Mouse (Mus musculus) embryonic facial prominence, embryonic 10.5 days (tissue): ENCODE measurements around the gene Hdc. TPM values are rescaled to one million over a fixed set of nuclear protein-coding genes. Genes with fewer than 3 reads are reported as not detected.
A peak's percentile ranks its signal among the peaks of the same experiment; 100 is the strongest.
"Not testable (repeated sequence)": the region's sequence is repeated elsewhere in the genome, so short reads cannot be mapped to it uniquely, and the experiment has no call there.

Experiments used
- DNase-seq: peaks from one replicate; pipeline ENCODE4 v3.0.0-alpha.2; 2017; ENCODE audit warnings: low spot score
- H3K27ac ChIP-seq: fragments of 300-500 bp; sonication (generic); replicated peaks from 2 replicates; pipeline ENCODE4 v1.5.1; 2016; ENCODE audit warnings: mild to moderate bottlenecking
- H3K27me3 ChIP-seq: fragments of 300-500 bp; sonication (generic); replicated peaks from 2 replicates; pipeline ENCODE4 v1.6.1; 2016; ENCODE audit warnings: low read depth, mild to moderate bottlenecking; ENCODE audit not compliant: poor library complexity, severe bottlenecking
- H3K36me3 ChIP-seq: fragments of 300-500 bp; sonication (generic); replicated peaks from 2 replicates; pipeline ENCODE4 v1.6.1; 2016; ENCODE audit warnings: mild to moderate bottlenecking, moderate library complexity
- H3K4me1 ChIP-seq: fragments of 300-500 bp; sonication (generic); 2 replicates; pipeline ENCODE4 v1.6.1; 2016
- H3K4me3 ChIP-seq: fragments of 300-500 bp; sonication (generic); 2 replicates; pipeline ENCODE4 v1.5.1; 2016; ENCODE audit warnings: mild to moderate bottlenecking, moderate library complexity
- H3K9me3 ChIP-seq: fragments of 300-500 bp; sonication (generic); 2 replicates; pipeline ENCODE4 v1.6.1; 2016; ENCODE audit warnings: mild to moderate bottlenecking
- WGBS: fragments of 180-500 bp; shearing (Covaris S2); methylation state at CpG from one replicate; pipeline ENCODE4 v1.1.7; 2016; 5-methylcytosine and 5-hydroxymethylcytosine counted together
- polyA plus RNA-seq: library from polyadenylated mRNA; unstranded; fragments of >200 nt; fragmentation: Nextera tagmentation; extraction: Ambion mirVana; gene quantifications from 2 replicates; pipeline ENCODE4 v1.2.1, GENCODE M21; 2016

The Hdc gene
- polyA plus RNA-seq, 1 experiment from 2014 or later: 0.95 TPM

DNA sequence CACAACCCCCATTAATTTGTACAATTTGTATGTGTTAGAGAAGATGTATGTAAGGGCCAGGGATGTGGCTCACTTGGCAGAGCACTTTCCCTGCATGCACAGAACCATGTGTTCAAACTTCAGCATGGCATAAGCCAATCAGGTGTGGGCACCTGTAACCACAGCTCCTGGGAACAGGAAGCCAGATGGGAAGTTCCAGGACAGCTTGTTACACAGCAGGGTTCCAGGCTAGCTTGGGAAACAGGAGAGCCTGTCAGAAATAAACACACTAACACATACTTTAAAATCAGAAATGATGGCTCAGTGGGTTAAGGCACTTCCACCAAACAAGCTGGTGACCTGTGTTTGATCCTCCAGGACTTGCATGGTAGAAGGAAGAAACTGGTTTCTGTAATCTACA lies 4.0 kb upstream of the Hdc start:
- Histone ChIP-seq H3K4me3 (no peak overlapping the region), H3K4me1 (peaks cover 9% of the 10 kb centered on the region; the same call in 1 of the 2 replicates), H3K27ac (no peak overlapping the region), H3K9me3 (no peaks in the 10 kb centered on the region), H3K27me3 (no peaks in the 10 kb centered on the region), H3K36me3 (peaks cover 18% of the 10 kb centered on the region)
- DNase-seq: no peak

DNA sequence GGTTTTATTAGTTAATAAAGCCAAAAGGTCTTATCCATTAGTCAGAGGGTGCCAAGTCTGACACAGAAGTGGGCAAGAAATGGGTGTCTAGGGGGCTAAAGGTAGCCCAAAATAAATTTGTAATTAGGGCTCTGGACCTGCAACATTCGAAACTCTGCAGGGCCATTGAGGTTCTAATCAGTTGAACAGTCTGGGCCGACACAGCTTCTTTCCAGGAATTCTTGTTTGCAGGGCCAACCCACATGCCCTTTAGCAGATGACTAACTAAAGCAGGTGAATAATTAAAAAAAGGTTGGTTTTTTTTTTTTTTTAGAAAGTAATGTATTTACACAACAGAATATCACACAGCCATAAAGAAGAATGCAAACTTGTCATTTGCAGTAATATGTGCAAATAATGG lies 3.4 kb upstream of the Hdc start:
- 0 out of 2 replicates have a peak, but pooled peaks cover 5% of the 10 kb centered on the region for H3K4me1 ChIP-seq
- H3K27me3 ChIP-seq: no peaks in the 10 kb centered on the region
- H3K27ac ChIP-seq: no peak overlapping the region
- no peak for DNase-seq
- H3K9me3 ChIP-seq: no peaks in the 10 kb centered on the region
- H3K36me3 ChIP-seq: peaks cover 12% of the 10 kb centered on the region
- H3K4me3 ChIP-seq: no peak overlapping the region
- WGBS: 83% methylated on average over 2 of the region's 2 CpGs

DNA sequence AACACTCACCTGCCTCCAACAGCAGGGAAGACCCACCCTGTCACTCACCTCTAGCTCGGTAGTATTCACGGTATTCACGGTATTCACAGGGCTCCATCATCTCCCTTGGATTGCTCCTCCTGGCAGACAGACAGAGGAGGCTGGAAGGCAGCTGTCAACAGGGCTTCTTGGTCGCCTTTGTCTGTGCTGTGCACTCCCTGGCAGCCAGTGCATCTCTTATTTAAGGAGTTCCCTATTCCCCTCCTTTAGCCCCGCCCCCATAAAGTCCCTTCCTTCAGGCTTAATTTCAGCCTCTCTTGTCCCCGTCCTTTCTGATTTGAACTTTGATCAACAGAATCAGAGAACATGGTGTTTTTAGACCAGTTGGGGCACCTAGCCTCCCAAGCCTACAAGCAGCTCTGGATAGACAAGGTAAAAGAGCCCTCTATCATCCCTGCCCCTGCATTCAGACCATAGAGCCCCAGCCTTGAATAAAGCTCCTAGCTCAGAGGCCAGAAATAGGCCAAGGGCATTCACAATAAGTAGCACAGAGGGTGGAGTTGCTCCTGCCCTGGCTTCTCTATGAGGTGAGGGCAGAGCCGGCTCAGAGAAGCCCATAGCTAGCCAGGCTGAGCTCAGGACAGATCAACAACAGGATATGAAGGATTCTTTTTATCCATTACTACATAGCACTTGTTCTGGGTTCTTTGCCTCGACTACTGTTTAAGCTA lies 474 bp downstream of the Hdc start:
- Histone ChIP-seq H3K27me3 (no peaks in the 10 kb centered on the region), H3K4me1 (0 out of 2 replicates have a peak, but pooled peaks cover 5% of the 10 kb centered on the region), H3K27ac (no peak overlapping the region), H3K4me3 (no peak overlapping the region), H3K36me3 (no peaks in the 10 kb centered on the region), H3K9me3 (no peaks in the 10 kb centered on the region)
- 27% methylated on average over 8 of the region's 8 CpGs for WGBS
- DNase-seq: no peak

DNA sequence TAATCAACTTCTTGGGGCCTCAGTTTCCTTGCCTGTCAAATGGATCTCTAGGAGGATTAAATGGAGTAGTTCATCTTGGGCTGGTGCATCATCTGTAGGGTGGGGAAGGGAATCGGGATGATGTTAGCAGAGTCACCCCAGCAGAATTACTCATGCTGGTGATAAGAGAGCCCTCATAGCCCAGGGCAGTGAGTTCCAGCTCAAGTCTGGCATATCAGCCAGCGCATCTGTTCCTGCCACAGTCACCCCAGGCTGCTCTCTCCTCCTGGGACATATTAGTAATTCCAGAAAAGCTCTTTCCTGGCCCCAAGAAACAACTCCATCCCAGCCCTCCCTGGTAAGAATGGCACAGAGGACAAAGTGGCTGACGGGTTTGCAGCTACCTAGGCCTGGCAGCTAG lies 3.7 kb downstream of the Hdc start:
- 94% methylated on average over 3 of the region's 3 CpGs for WGBS
- Histone ChIP-seq H3K27ac (no peak overlapping the region), H3K4me3 (no peak overlapping the region), H3K27me3 (no peaks in the 10 kb centered on the region), H3K4me1 (0 out of 2 replicates have a peak, but pooled peaks cover 5% of the 10 kb centered on the region), H3K9me3 (no peaks in the 10 kb centered on the region), H3K36me3 (no peaks in the 10 kb centered on the region)
- DNase-seq: no peak

DNA sequence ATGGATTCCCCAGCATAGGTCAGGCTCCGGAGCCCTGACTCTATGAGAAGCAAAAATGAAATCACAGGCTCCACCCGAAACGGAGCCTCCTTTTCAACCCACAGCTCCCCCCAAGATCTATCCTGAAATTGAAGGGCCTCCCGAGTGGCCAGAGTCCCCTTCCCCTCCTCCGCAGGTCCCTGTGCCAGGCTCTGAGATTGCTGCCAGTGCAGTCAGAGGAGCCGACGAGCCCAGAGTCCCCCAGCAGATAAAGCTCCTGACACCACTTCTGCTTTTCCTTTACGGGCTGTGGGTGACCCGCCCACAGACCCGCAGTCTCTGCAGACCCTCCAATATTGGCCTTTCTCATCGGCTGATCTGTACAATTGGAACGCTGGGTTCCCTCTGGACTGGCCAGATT lies 9.5 kb downstream of the Hdc start:
- not testable (repeated sequence) for H3K9me3 ChIP-seq, H3K4me3 ChIP-seq, H3K36me3 ChIP-seq, H3K27me3 ChIP-seq, H3K4me1 ChIP-seq, H3K27ac ChIP-seq, DNase-seq
- 81% methylated on average over 12 of the region's 12 CpGs for WGBS

DNA sequence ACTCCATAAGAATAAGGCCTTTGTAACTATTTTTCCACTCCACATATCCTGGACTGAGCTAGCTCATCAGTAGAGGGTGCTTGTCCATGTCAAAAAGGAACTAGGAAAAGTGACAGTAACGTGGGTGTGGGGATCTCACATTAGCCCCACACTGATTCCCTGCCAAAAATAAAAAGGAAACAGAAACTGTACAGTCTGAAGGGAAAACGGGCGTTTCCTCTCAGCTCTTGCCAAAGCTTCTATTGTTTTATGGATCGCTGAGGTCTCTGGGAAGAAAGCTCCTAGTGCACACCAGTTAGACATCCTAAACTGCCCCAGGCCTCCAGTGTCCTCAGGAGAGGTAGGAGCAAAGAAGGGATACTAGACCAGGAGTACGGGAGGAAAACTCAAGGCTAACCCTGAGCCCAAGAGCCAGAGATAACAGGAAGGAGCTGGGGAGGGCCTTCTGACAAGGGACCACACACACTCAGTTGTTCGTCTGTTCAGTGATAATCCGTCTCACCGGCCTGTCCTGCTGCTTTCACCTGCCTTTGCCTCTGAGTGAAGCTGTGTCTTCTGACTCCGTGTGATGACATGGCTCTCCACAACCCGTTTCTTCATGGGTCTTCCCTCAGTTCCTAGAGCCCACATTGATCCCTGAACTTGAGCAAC lies 11.4 kb downstream of the Hdc start:
- Histone ChIP-seq H3K4me1 (no peaks in the 10 kb centered on the region), H3K36me3 (no peaks in the 10 kb centered on the region), H3K4me3 (no peak overlapping the region), H3K27me3 (no peaks in the 10 kb centered on the region), H3K27ac (no peak overlapping the region), H3K9me3 (no peaks in the 10 kb centered on the region)
- DNase-seq: no peak
- WGBS: 66% methylated on average over 10 of the region's 10 CpGs

DNA sequence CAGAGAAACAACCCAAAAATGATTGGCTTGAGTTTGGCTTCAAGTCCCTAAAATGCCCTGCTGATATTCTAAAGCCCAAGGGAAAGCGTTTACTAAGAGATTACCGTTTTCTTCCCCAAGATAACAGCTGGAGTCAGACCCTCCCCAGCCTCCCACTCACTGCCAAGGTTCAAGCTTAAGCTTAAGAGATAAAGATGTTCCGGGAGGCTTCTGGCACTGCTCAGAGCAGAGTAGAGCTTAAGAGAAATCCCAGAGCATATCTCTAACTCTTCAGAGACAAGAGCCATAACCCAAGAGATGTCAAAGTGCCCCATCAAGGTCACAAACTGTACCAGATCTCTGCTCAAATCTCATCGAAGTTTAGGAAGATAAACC lies 12.4 kb downstream of the Hdc start:
- Histone ChIP-seq H3K36me3 (no peaks in the 10 kb centered on the region), H3K9me3 (no peaks in the 10 kb centered on the region), H3K27me3 (no peaks in the 10 kb centered on the region; the same call in 1 of the 2 replicates), H3K4me3 (no peak overlapping the region), H3K4me1 (no peaks in the 10 kb centered on the region), H3K27ac (no peak overlapping the region)
- DNase-seq: no peak
- 76% methylated on average over 4 of the region's 4 CpGs for WGBS

DNA sequence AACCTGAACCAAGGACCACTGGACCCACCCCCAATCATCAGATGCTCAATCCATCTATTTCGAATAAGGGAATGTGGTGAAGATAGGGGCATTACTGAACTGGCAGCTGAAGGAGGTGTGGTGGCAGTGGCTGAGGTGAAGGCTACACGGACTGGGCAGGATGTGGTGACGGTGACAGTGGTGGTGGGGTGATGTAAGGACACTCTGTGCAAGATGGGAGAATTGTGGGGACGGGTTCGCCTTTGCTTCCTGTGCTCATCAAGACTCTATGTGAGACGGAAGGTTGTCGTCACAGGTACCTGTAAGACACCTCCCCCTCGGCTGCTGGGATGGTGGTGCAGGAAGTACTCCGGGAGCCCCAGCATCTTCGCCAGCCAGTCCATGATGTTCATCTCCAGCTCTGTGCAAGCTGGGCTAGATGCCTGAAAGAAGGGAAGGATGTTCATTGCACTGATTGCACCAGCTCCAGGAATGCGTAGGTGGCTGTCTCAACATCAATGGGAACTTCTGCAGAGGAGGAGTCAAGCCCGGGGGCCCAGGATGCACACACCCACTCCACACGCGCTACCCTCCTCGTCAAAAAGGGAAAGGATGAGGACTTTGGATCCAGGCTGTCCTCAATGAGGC lies 12.9 kb downstream of the Hdc start:
- H3K4me1 ChIP-seq: no peaks in the 10 kb centered on the region
- H3K27me3 ChIP-seq: no peaks in the 10 kb centered on the region; the same call in 1 of the 2 replicates
- no peak overlapping the region for H3K4me3 ChIP-seq
- H3K9me3 ChIP-seq: no peaks in the 10 kb centered on the region
- no peaks in the 10 kb centered on the region for H3K36me3 ChIP-seq
- H3K27ac ChIP-seq: no peak overlapping the region
- WGBS: 86% methylated on average over 15 of the region's 15 CpGs
- no peak for DNase-seq

DNA sequence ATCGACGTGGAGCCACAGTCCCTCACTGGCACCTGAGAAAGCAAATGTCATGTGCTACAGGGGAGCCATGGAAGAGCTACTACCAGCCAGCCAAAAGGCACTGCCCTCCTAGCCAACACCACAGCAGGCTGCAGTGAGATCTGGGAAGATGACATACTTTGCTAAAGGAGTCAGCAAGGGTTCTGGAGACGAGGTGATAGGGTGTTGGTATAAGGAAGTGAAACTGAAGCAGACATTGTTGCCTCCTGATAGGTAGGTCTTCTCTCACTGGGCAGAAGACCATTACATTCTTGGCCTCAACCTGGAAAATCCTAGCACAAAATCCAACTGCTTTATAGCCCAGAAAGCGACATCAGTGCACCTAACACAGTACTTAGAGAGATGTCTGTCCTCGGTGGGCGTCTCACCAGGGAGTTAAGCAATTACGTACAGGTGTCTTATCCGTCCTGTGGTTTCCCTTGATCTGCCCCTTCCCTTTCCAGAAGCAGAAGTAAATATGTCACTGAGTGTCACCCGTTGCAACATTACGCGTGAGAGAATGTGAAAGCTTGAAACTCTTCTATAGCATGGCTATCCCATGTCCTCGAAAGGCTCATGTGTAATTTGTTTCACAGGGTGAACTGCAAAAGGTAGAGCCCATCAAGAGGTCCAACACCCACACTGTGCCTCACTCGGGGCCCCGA lies 17.0 kb downstream of the Hdc start:
- peaks cover 5% of the 10 kb centered on the region; the same call in 1 of the 2 replicates for H3K4me1 ChIP-seq
- H3K27me3 ChIP-seq: no peaks in the 10 kb centered on the region; the same call in 1 of the 2 replicates
- no peak overlapping the region for H3K27ac ChIP-seq
- no peaks in the 10 kb centered on the region for H3K9me3 ChIP-seq
- 87% methylated on average over 14 of the region's 14 CpGs for WGBS
- no peak for DNase-seq
- H3K4me3 ChIP-seq: no peak overlapping the region
- no peaks in the 10 kb centered on the region for H3K36me3 ChIP-seq

DNA sequence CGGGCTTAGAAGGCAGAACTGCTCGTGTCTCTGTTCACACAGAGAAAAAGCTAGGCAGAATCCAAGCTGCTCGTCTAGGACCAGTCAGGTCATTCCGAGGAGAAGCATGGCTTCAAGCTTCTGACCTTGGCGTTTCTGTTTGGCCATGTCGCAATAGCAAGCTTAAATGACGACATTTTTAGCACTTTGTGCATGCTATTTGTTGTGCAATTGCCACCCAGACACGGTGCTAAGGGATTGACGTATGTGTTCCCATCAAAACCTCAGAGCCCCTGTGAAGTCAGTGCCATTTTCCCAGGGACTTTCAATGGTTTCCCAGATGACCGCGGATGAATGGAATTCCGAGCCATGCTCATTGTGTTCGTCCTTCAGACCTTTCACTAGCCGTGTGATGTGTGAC lies 18.6 kb downstream of the Hdc start:
- peaks cover 5% of the 10 kb centered on the region; the same call in 1 of the 2 replicates for H3K4me1 ChIP-seq
- 89% methylated on average over 14 of the region's 14 CpGs for WGBS
- H3K36me3 ChIP-seq: no peaks in the 10 kb centered on the region
- H3K27me3 ChIP-seq: no peaks in the 10 kb centered on the region; the same call in 1 of the 2 replicates
- no peak overlapping the region for H3K4me3 ChIP-seq
- no peak for DNase-seq
- H3K9me3 ChIP-seq: no peaks in the 10 kb centered on the region
- H3K27ac ChIP-seq: no peak overlapping the region

DNA sequence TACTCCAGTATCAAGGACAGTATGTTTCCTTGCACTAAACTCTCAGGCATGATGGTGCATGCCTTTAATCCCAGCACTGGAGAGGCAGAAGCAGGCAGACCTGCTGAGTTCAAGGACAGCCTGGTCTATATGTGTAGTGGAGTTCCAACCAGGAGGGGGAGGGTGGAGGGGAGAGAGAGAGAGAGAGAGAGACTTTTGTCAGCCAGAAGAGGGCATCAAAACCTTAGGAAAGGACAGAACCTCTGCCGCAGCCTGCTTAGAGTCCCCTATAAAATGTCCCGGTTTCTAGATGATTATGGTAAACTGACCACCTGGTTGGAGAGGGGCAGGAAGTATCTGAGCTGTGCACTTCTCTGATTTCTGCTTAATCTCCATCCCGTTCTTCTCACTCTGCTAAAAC lies 20.1 kb downstream of the Hdc start:
- Histone ChIP-seq H3K27ac (no peak overlapping the region), H3K4me1 (peaks cover 5% of the 10 kb centered on the region; the same call in 1 of the 2 replicates)
- WGBS: 13% methylated on average over 3 of the region's 3 CpGs

DNA sequence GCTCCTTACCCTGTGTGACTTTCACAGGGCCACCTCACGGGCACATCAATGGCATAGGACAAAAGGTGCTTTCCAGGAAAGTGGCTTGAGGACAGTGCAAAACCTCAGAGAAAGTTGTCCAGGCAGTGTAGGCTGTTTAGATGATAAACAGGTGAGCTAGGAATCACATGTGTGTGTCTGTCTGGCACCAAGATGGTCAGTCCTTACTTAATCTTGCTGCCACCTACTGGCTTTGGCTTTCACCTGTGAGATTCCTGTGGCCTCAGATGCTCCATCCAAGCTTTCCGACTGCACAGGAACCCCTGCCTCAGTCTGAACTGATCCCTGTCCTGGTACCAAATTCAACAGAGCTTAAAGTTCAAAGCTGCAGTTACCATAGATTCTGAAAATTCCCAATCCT lies 20.7 kb downstream of the Hdc start:
- Histone ChIP-seq H3K27ac (no peak overlapping the region), H3K4me1 (peaks cover 5% of the 10 kb centered on the region; the same call in 1 of the 2 replicates), H3K36me3 (no peaks in the 10 kb centered on the region), H3K27me3 (peaks cover 7% of the 10 kb centered on the region), H3K4me3 (no peak overlapping the region), H3K9me3 (no peaks in the 10 kb centered on the region)
- DNase-seq: no peak
- 45% methylated on average over 2 of the region's 2 CpGs for WGBS

More for the DNA sequence above, 20.1 kb downstream of the Hdc start:
- Histone ChIP-seq H3K27me3 (peaks cover 7% of the 10 kb centered on the region), H3K9me3 (no peaks in the 10 kb centered on the region), H3K36me3 (no peaks in the 10 kb centered on the region), H3K4me3 (no peak overlapping the region)
- DNase-seq: peak; percentile 27
